Mouse (Mus musculus): ENCODE results near the gene Hk1. TPM values are rescaled to one million over a fixed set of nuclear protein-coding genes. Genes with fewer than 3 reads are reported as not detected.

Hk1 gene
- polyA plus RNA-seq, 1 experiment, result 45.3 TPM

DNA sequence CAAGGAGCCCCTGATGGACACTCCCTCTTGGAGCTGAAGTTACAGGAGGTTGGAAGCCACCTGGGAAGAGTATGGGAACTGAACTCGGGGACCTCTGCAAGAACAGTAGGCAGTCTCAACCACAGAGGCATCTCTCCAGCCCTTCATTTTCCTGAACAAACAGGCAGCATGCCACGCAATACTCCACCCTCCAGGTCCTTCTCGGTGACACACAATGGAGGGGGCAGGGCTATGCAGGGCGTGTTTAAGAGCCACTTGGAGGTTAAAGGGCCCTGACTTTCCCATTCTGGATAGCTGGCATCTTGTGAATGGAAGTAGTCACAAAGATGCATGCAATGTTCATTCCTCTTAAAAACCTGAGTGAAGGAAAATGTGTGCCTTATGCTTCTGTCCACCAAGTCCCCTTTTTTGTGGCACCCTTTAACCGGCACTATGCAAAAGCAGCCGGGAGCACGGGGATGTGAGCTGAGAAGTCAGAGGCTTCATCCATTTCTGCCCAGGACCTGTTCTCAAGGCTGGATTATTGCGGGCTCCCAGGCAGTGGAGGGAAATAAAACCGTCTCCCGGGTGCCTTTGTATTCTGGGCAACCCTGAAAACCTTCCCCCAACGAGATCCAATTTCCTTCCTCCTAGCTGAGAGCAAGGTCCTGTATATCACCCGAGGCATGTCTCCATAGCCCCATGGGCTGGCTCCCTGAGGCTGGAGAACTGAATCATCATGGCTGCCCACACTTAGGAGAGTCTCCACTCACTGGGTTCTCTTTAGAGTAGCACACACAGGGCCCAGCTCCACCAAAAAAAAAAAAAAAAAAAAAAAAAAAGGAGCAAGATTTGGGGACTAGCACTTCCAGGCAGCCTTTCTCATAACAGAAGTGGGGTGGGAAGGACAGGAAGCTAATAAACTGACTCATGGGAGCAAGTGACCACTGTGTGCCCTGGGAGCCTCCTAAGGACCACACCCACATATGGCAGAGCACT is 42.8 kb downstream of the Hk1 start:
- TF ChIP-seq POLR2A (IDR thresholded peaks at IDR 0.05; ENCODE audit: low read depth, low read length), result no peak
- TF ChIP-seq CTCF (IDR thresholded peaks at IDR 0.05; ENCODE audit: borderline replicate concordance, insufficient read depth, low read length), result no peak
- H3K4me1 ChIP-seq (ENCODE audit: control insufficient read depth, insufficient read depth, low read length), result peaks cover 3% of the 10 kb centered on the region; the same call in 1 of the 2 replicates
- H3K4me3 ChIP-seq (ENCODE audit: insufficient read depth, low read length), result no peak overlapping the region
- peak overlapping the region; percentile 42; the same call in 1 of the 2 replicates for H3K27ac ChIP-seq (ENCODE audit: insufficient read depth, low read length)

GRCm38 (mm10) chr10:62335423-62335776 is 44.3 kb downstream of the Hk1 start:
- peaks cover 3% of the 10 kb centered on the region; the same call in 1 of the 2 replicates for H3K4me1 ChIP-seq (ENCODE audit: control insufficient read depth, insufficient read depth, low read length)

DNA sequence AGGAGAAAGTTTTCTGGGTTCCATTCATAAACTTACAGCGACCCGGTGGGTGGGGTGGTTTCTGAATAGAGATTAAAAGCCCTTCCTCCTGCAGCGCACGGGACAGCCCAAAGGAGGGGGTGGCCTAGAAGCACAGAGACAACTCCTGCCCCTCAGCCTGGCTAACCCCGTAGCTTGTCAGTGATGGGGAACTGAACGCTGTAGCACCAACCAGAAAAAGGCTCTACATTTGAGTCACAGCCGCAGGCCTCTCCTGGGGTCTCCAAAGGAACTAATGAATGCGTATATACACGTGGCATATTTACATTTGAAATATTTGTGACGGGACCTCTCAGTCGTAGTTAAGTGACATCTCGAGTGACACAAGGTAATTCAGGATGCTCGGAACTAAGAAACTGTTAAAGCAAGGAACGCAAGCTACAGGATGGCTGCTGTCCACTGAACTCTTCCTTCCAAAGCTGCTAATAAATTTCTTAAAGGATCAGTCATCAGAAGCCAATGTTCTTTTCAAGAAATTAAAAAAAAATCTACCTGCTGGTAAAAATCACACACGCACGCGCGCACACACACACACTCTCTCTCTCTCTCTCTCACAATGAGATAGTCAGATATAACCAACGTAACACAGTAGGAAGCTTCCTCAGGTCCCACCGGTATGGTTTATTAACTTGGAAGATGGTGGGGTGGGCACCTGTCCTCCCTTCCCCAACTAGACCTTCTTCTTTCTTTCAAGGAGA is 44.9 kb downstream of the Hk1 start:
- H3K4me3 ChIP-seq (ENCODE audit: insufficient read depth, low read length), result no peak overlapping the region
- H3K27ac ChIP-seq (ENCODE audit: insufficient read depth, low read length), result no peak overlapping the region
- TF ChIP-seq POLR2A (IDR thresholded peaks at IDR 0.05; ENCODE audit: low read depth, low read length) (no peak), CTCF (IDR thresholded peaks at IDR 0.05; ENCODE audit: borderline replicate concordance, insufficient read depth, low read length) (no peak)
- peaks cover 3% of the 10 kb centered on the region; the same call in 1 of the 2 replicates for H3K4me1 ChIP-seq (ENCODE audit: control insufficient read depth, insufficient read depth, low read length)

More at GRCm38 (mm10) chr10:62335423-62335776, 44.3 kb downstream of the Hk1 start:
- TF ChIP-seq POLR2A (IDR thresholded peaks at IDR 0.05; ENCODE audit: low read depth, low read length), result no peak
- no peak for TF ChIP-seq CTCF (IDR thresholded peaks at IDR 0.05; ENCODE audit: borderline replicate concordance, insufficient read depth, low read length)
- no peak overlapping the region for H3K27ac ChIP-seq (ENCODE audit: insufficient read depth, low read length)
- no peak overlapping the region for H3K4me3 ChIP-seq (ENCODE audit: insufficient read depth, low read length)

DNA sequence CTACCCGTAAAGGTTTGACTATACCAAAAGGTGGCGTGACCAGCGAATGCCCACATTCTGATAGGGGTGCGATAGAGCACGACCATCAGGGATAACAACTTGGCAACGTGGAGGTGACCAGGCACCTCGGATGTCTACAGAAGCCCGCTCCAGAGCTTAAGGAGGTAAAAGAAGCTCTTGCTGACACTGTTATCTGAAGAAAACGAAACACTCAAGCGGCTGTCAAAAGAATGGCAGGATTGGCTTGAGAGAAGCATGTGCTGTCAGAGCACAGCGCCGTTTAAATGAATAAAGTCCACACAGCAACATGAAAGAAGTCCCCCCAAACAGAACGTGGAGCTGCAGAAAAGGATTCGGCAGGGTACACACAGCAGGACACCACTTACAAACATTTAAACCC is 46.4 kb downstream of the Hk1 start:
- H3K27ac ChIP-seq (ENCODE audit: insufficient read depth, low read length), result no peak overlapping the region
- no peaks in the 10 kb centered on the region; the same call in 1 of the 2 replicates for H3K4me1 ChIP-seq (ENCODE audit: control insufficient read depth, insufficient read depth, low read length)
- H3K4me3 ChIP-seq (ENCODE audit: insufficient read depth, low read length), result no peak overlapping the region
- TF ChIP-seq CTCF (IDR thresholded peaks at IDR 0.05; ENCODE audit: borderline replicate concordance, insufficient read depth, low read length), result no peak
- no peak for TF ChIP-seq POLR2A (IDR thresholded peaks at IDR 0.05; ENCODE audit: low read depth, low read length)

- Histone ChIP-seq H3K27ac (ENCODE audit: insufficient read depth, low read length) (no peak overlapping the region), H3K4me3 (ENCODE audit: insufficient read depth, low read length) (no peak overlapping the region), H3K4me1 (ENCODE audit: control insufficient read depth, insufficient read depth, low read length) (no peaks in the 10 kb centered on the region; the same call in 1 of the 2 replicates)
- TF ChIP-seq CTCF (IDR thresholded peaks at IDR 0.05; ENCODE audit: borderline replicate concordance, insufficient read depth, low read length) (no peak), POLR2A (IDR thresholded peaks at IDR 0.05; ENCODE audit: low read depth, low read length) (no peak)
Measured at GRCm38 (mm10) chr10:62332514-62332913, 47.2 kb downstream of the Hk1 start.

GRCm38 (mm10) chr10:62331771-62332170 is 47.9 kb downstream of the Hk1 start:
- TF ChIP-seq CTCF (IDR thresholded peaks at IDR 0.05; ENCODE audit: borderline replicate concordance, insufficient read depth, low read length) (no peak), POLR2A (IDR thresholded peaks at IDR 0.05; ENCODE audit: low read depth, low read length) (no peak)
- Histone ChIP-seq H3K27ac (ENCODE audit: insufficient read depth, low read length) (no peak overlapping the region), H3K4me3 (ENCODE audit: insufficient read depth, low read length) (no peak overlapping the region), H3K4me1 (ENCODE audit: control insufficient read depth, insufficient read depth, low read length) (no peaks in the 10 kb centered on the region)

DNA sequence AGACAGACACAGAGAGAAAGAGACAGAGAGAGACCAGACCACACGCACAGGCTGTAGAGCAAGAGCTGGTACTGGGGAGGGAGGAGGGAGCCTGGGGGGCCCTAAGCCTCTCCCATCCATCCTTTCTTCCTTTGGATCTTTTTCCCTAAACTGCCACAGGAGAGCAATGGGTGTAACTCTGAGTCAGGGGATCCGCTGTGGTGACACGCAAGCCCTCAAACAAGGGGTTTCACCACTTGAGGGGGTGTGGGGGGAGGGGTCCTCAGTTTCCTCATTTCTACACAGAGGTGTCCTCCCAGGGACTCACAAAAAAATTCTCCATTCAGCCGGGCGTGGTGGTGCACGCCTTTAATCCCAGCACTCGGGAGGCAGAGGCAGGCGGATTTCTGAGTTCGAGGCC is 48.4 kb downstream of the Hk1 start:
- TF ChIP-seq POLR2A (IDR thresholded peaks at IDR 0.05; ENCODE audit: low read depth, low read length), result no peak
- TF ChIP-seq CTCF (IDR thresholded peaks at IDR 0.05; ENCODE audit: borderline replicate concordance, insufficient read depth, low read length), result no peak
- H3K4me3 ChIP-seq (ENCODE audit: insufficient read depth, low read length), result no peak overlapping the region
- H3K27ac ChIP-seq (ENCODE audit: insufficient read depth, low read length), result no peak overlapping the region
- no peaks in the 10 kb centered on the region for H3K4me1 ChIP-seq (ENCODE audit: control insufficient read depth, insufficient read depth, low read length)

- Histone ChIP-seq H3K27ac (ENCODE audit: insufficient read depth, low read length) (no peak overlapping the region), H3K4me3 (ENCODE audit: insufficient read depth, low read length) (no peak overlapping the region), H3K4me1 (ENCODE audit: control insufficient read depth, insufficient read depth, low read length) (no peaks in the 10 kb centered on the region)
- TF ChIP-seq CTCF (IDR thresholded peaks at IDR 0.05; ENCODE audit: borderline replicate concordance, insufficient read depth, low read length), result no peak
- no peak for TF ChIP-seq POLR2A (IDR thresholded peaks at IDR 0.05; ENCODE audit: low read depth, low read length)
Measured at GRCm38 (mm10) chr10:62329846-62330245, 49.9 kb downstream of the Hk1 start.

GRCm38 (mm10) chr10:62328886-62329412 is 50.8 kb downstream of the Hk1 start:
- TF ChIP-seq POLR2A (IDR thresholded peaks at IDR 0.05; ENCODE audit: low read depth, low read length) (no peak), CTCF (IDR thresholded peaks at IDR 0.05; ENCODE audit: borderline replicate concordance, insufficient read depth, low read length) (no peak)
- no peaks in the 10 kb centered on the region for H3K4me1 ChIP-seq (ENCODE audit: control insufficient read depth, insufficient read depth, low read length)
- no peak overlapping the region for H3K27ac ChIP-seq (ENCODE audit: insufficient read depth, low read length)
- H3K4me3 ChIP-seq (ENCODE audit: insufficient read depth, low read length), result no peak overlapping the region

All from embryonic fibroblast, embryonic 13.5 days (primary cell).